Mouse (Mus musculus): ENCODE results near the gene Hoxb1.

DNA sequence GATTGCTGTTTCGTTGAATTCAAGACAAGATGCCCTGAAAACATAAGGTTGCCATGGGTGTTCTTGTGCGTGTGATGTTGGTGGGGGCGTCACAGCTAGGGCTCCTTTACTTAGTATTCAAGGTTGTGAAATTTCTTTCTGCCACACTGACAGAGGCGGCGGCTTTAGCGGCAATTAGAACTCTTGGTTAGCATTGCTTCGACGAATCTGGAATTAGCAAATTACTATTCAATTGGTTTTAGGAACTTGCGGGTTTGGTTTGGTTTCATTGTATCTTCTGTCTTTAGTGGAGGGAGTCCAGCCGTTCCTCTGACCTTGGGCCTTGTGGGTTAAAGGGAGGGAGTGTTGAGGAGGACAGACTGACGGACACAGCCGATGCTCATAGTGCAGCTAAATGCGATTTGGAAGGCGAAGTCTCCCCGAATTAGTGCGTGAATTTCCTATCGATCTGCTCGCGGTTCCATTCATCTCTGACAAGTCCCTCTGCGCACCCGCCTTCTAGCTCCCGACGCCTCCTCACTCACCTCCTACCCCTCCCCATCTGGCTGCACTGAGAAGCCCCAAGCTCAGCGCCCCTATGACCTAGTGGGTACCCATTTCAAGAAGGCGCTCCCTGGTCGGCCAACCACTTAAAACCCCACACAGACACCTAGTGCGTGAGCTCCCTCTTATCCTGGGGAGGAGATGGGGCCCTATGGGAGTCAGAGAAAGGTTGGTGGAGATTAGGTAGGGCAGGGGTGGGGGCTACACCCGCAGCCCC lies 47.8 kb upstream of the Hoxb1 start, which contains the start of gene Hoxb4:
- TF ChIP-seq CTCF (IDR thresholded peaks at IDR 0.05) (no peak), EP300 (IDR thresholded peaks at IDR 0.05) (no peak)

Measured in lung, postnatal 0 days (tissue).